11 mouse cellular contexts compared by ENCODE assay signal in genomic region chr4:102591798-102592197, GRCm38 (mm10).
A peak's percentile ranks its signal among the peaks of the same experiment; 100 is the strongest.
DNase-seq lines count a peak whose midpoint lies in the region; ATAC-seq and TF ChIP-seq lines count a peak whose summit lies in the region.
"Had no signal": no experiment of that assay in that cellular context is flagged by ENCODE, and none has a peak within 500 bp of the region (broad histone marks: within the 10 kb centered on the region; RNA-seq: fewer than 3 reads in every experiment).

No protein-coding gene starts in this region.

- H3K4me1 ChIP-seq in hindbrain, embryonic 10.5 days (replicated peaks), result peaks cover 38% of the 10 kb centered on the region
- H3K4me1 ChIP-seq in midbrain, embryonic 14.5 days (ENCODE audit: control insufficient read depth, insufficient read depth, low read length), result peaks cover 58% of the 10 kb centered on the region
- H3K4me1 ChIP-seq in testis, adult 2 months (ENCODE audit: control insufficient read depth, insufficient read depth, low read length), result peaks cover 3% of the 10 kb centered on the region
- peaks cover 16% of the 10 kb centered on the region for H3K4me1 ChIP-seq in liver, postnatal 0 days (ENCODE audit: insufficient read depth)

- TF ChIP-seq EP300 in liver, postnatal 0 days (IDR thresholded peaks at IDR 0.05; ENCODE audit: low read depth), result no peak

- peak overlapping the region; percentile 54 for H3K4me2 ChIP-seq in midbrain, embryonic 14.5 days (ENCODE audit: low read length)
- H3K4me2 ChIP-seq in liver, postnatal 0 days (ENCODE audit: low read depth, low read length), result no peak overlapping the region
- H3K4me2 ChIP-seq: lung, embryonic 14.5 days had no signal

- H3K36me3 ChIP-seq in hindbrain, embryonic 10.5 days, result no peaks in the 10 kb centered on the region
- H3K36me3 ChIP-seq in midbrain, embryonic 14.5 days (ENCODE audit: control insufficient read depth, insufficient read depth, low read length), result peaks cover 11% of the 10 kb centered on the region; the same call in 1 of the 2 replicates
- no peaks in the 10 kb centered on the region for H3K36me3 ChIP-seq in testis, adult 2 months (ENCODE audit: control insufficient read depth, insufficient read depth, low read length)
- H3K36me3 ChIP-seq in liver, postnatal 0 days (replicated peaks; ENCODE audit: insufficient read depth, low read length), result peaks cover 35% of the 10 kb centered on the region

- no peak for TF ChIP-seq CTCF in testis, adult 2 months (IDR thresholded peaks at IDR 0.05; ENCODE audit: control insufficient read depth, insufficient read depth, insufficient replicate concordance, low read depth, low read length)
- TF ChIP-seq CTCF in liver, postnatal 0 days (IDR thresholded peaks at IDR 0.05; ENCODE audit: low read depth), result no peak

- H3K9me3 ChIP-seq in hindbrain, embryonic 10.5 days, result no peaks in the 10 kb centered on the region
- no peaks in the 10 kb centered on the region for H3K9me3 ChIP-seq in midbrain, embryonic 14.5 days (ENCODE audit: control insufficient read depth, low read length)
- no peaks in the 10 kb centered on the region for H3K9me3 ChIP-seq in liver, postnatal 0 days (ENCODE audit: low read length)

- WGBS in hindbrain, embryonic 10.5 days, result 43% methylated on average over 4 of the region's 4 CpGs
- WGBS in midbrain, embryonic 14.5 days, result 17% methylated on average over 4 of the region's 4 CpGs
- 63% methylated on average over 4 of the region's 4 CpGs for WGBS in liver, postnatal 0 days (ENCODE audit: insufficient replicate concordance)

- peak; percentile 59; the same call in 1 of the 2 replicates for TF ChIP-seq POLR2A in testis, adult 2 months (IDR thresholded peaks at IDR 0.05; ENCODE audit: control insufficient read depth, low read depth, low read length)

- peak overlapping the region; percentile 76 for H3K27ac ChIP-seq in hindbrain, embryonic 10.5 days
- peak overlapping the region; percentile 78 for H3K27ac ChIP-seq in midbrain, embryonic 14.5 days (replicated peaks; ENCODE audit: low read depth, low read length)
- no peak overlapping the region; the same call in 1 of the 2 replicates for H3K27ac ChIP-seq in testis, adult 2 months (ENCODE audit: control insufficient read depth, insufficient read depth, low read depth, low read length)
- H3K27ac ChIP-seq in liver, postnatal 0 days (ENCODE audit: low read depth), result no peak overlapping the region

- H3K27me3 ChIP-seq in hindbrain, embryonic 10.5 days (ENCODE audit: insufficient read depth, poor library complexity, severe bottlenecking), result no peaks in the 10 kb centered on the region
- H3K27me3 ChIP-seq in midbrain, embryonic 14.5 days (ENCODE audit: control insufficient read depth, insufficient read depth, low read length), result no peaks in the 10 kb centered on the region
- no peaks in the 10 kb centered on the region for H3K27me3 ChIP-seq in testis, adult 2 months (ENCODE audit: control insufficient read depth, insufficient read depth, low read length)
- H3K27me3 ChIP-seq in liver, postnatal 0 days (ENCODE audit: insufficient read depth, low read length), result no peaks in the 10 kb centered on the region

- peak; percentile 26 to 31 for DNase-seq in layer of hippocampus, postnatal 36 days
- DNase-seq in layer of hippocampus, adult 9-10 months (ENCODE audit: low spot score), result no peak
- DNase-seq in hindbrain, embryonic 10.5 days (ENCODE audit: low spot score), result no peak
- DNase-seq in midbrain, embryonic 14.5 days, result peak; percentile 62
- DNase-seq in liver, postnatal 0 days, result no peak
- DNase-seq in adrenal gland, postnatal 36 days, result no peak
- DNase-seq: cerebellum, postnatal 14 days; heart, postnatal 14 days; kidney, postnatal 25 days; lung, embryonic 14.5 days had no signal

- H3K4me3 ChIP-seq in hindbrain, embryonic 10.5 days, result no peak overlapping the region
- H3K4me3 ChIP-seq in midbrain, embryonic 14.5 days (replicated peaks; ENCODE audit: low read depth, low read length), result peak overlapping the region; percentile 29
- H3K4me3 ChIP-seq in testis, adult 2 months (ENCODE audit: control insufficient read depth, low read depth, low read length), result no peak overlapping the region
- no peak overlapping the region for H3K4me3 ChIP-seq in liver, postnatal 0 days (ENCODE audit: low read depth, low read length)

- peak overlapping the region; percentile 48 for H3K9ac ChIP-seq in midbrain, embryonic 14.5 days (replicated peaks; ENCODE audit: low read length)
- H3K9ac ChIP-seq in liver, postnatal 0 days (replicated peaks), result no peak overlapping the region
- H3K9ac ChIP-seq: lung, embryonic 14.5 days had no signal

- ATAC-seq in midbrain, embryonic 14.5 days (ENCODE audit: low FRiP score, low TSS enrichment), result no peak
- no peak for ATAC-seq in liver, postnatal 0 days

Comparison
In these comparisons a context has a peak if more than half of its experiments do, and no peak if none do; other contexts are left out.
1. DNase-seq: peak in layer of hippocampus, postnatal 36 days (2 of 2) and midbrain, embryonic 14.5 days (single experiment); none in layer of hippocampus, adult 9-10 months (single experiment), hindbrain, embryonic 10.5 days (single experiment), liver, postnatal 0 days (single experiment) and adrenal gland, postnatal 36 days (0 of 2).
2. H3K27ac ChIP-seq: peak in hindbrain, embryonic 10.5 days (single experiment) and midbrain, embryonic 14.5 days (single experiment); none in testis, adult 2 months (single experiment) and liver, postnatal 0 days (single experiment).